ENCODE assay signal across 8 mouse cellular contexts in the genomic region with DNA sequence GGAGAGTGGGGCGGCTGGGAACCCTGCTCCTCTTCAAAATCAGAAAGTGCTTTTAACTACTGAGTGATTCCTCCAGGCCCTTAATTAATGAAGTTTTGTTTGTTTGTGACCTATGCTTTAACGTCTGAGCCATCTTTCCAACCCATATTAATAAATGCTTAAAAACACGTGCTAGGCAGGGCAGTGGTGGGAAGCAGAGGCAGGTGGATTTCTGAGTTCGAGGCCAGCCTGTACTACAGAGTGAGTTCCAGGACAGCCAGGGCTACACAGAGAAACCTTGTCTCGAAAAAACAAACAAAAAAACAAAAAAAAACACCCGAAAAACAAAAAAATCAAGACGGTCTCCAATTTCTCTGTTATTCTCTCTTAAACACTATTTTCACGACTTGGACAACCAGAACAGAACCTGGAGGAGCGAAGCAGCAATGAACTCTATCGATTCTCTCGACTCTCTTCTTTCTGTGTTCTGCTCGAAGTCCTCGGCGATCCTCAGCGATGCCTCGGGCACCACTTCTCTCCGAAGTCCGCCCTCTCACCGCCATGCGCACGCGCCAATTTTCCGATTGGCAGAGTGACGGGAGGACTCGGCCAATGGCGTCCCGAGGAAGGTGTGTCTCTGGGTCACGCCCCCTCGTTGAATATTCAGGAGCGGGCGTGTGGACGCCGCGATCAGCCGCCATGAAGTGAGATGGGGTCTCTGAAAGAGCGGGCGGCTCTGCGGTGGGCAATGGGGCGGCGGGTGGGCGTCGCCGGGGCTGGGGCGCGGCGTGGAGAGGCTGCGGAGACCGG. TPM values are rescaled to one million over a fixed set of nuclear protein-coding genes. Genes with fewer than 3 reads are reported as not detected.
DNase-seq lines count a peak whose midpoint lies in the region; ATAC-seq and TF ChIP-seq lines count a peak whose summit lies in the region.

Ercc2 (plus strand) TSS at position 634 of the 789 bp plus-strand sequence.

- DNase-seq in CH12.LX (ENCODE audit: extremely low read depth): peak; percentile 99
- DNase-seq in c-Kit-positive CD71-positive TER-119-negative erythroid progenitor cells, embryonic 14.5 days (ENCODE audit: low read depth): peak; percentile 100
- peak; percentile 99 for DNase-seq in forebrain, embryonic 11.5 days (ENCODE audit: low spot score)
- DNase-seq in kidney, postnatal 36 days: peak; percentile 99 to 100
- DNase-seq in telencephalon, adult 2 months (ENCODE audit: low read depth, low spot score): peak; percentile 98

- peak within 1 kb of the TSS; percentile 69 for H3K9ac ChIP-seq in CH12.LX (ENCODE audit: insufficient read depth, low read depth)
- peak within 1 kb of the TSS; percentile 75 for H3K9ac ChIP-seq in forebrain, embryonic 11.5 days (ENCODE audit: low read length)
- peak within 1 kb of the TSS; percentile 84 for H3K9ac ChIP-seq in heart, embryonic 16.5 days (ENCODE audit: low read length)
- peak within 1 kb of the TSS; percentile 67 for H3K9ac ChIP-seq in liver, embryonic 15.5 days
- H3K9ac ChIP-seq in neural tube, embryonic 12.5 days: peak within 1 kb of the TSS; percentile 87

- H3K36me3 ChIP-seq in CH12.LX (replicated peaks in 1 of 2; ENCODE audit: control insufficient read depth in 1 of 2, insufficient read depth in 1 of 2, low read length in 1 of 2): peaks cover 29 to 34% of the 10 kb centered on the region in 2 experiments
- peaks cover under 1% of the 10 kb centered on the region for H3K36me3 ChIP-seq in forebrain, embryonic 11.5 days (ENCODE audit: control insufficient read depth, insufficient read depth, low read length)
- peaks cover 22% of the 10 kb centered on the region for H3K36me3 ChIP-seq in heart, embryonic 16.5 days (ENCODE audit: control insufficient read depth, insufficient read depth)
- H3K36me3 ChIP-seq in liver, embryonic 15.5 days (replicated peaks): peaks cover 22% of the 10 kb centered on the region
- H3K36me3 ChIP-seq in neural tube, embryonic 12.5 days: peaks cover 30% of the 10 kb centered on the region

- H3K27ac ChIP-seq in CH12.LX (ENCODE audit: insufficient read depth, low read depth): no peak within 1 kb of the TSS
- peak within 1 kb of the TSS; percentile 7; the same call in 1 of the 2 replicates for H3K27ac ChIP-seq in forebrain, embryonic 11.5 days (ENCODE audit: low read depth, low read length)
- peak within 1 kb of the TSS; percentile 41; the same call in 1 of the 2 replicates for H3K27ac ChIP-seq in heart, embryonic 16.5 days (ENCODE audit: low read length)
- H3K27ac ChIP-seq in liver, embryonic 15.5 days (replicated peaks): 0 out of 2 replicates have a peak within 1 kb of the TSS, but pooled peaks have one; percentile 31
- H3K27ac ChIP-seq in neural tube, embryonic 12.5 days: no peak within 1 kb of the TSS

- dilution Hi-C loops in CH12.LX (cut with MboI; ENCODE audit: extremely low pct_ligation_motif_present, extremely low pct_unique_long_range_greater_than_20kb, low sequenced_read_pairs): no loop called here

- TF ChIP-seq POLR2A in CH12.LX (IDR thresholded peaks at IDR 0.05; ENCODE audit: low read depth, low read length): peak; percentile 69

- peaks cover 3 to 9% of the 10 kb centered on the region in 2 experiments; a peak in 3 of 4 replicates for H3K4me1 ChIP-seq in CH12.LX (ENCODE audit: control insufficient read depth in 1 of 2, insufficient read depth in 2 of 2)
- H3K4me1 ChIP-seq in forebrain, embryonic 11.5 days (replicated peaks; ENCODE audit: control insufficient read depth, insufficient read depth, low read length): peaks cover 3% of the 10 kb centered on the region; the same call in 1 of the 2 replicates
- peaks cover 17% of the 10 kb centered on the region for H3K4me1 ChIP-seq in heart, embryonic 16.5 days (ENCODE audit: control insufficient read depth, insufficient read depth, low read length)
- H3K4me1 ChIP-seq in liver, embryonic 15.5 days (replicated peaks): peaks cover 23% of the 10 kb centered on the region
- peaks cover 18% of the 10 kb centered on the region for H3K4me1 ChIP-seq in neural tube, embryonic 12.5 days

- in situ Hi-C loops in CH12.LX (cut with MboI; ENCODE audit: low pct_ligation_motif_present, low pct_unique_long_range_greater_than_20kb, low sequenced_read_pairs): no loop called here

- TF ChIP-seq EP300 in CH12.LX (IDR thresholded peaks at IDR 0.05; ENCODE audit: low read length): no peak

- H3K4me3 ChIP-seq in CH12.LX (replicated peaks in 1 of 3; ENCODE audit: low read depth in 2 of 3, low read length in 2 of 3, poor library complexity in 1 of 3): peak within 1 kb of the TSS; percentile 60 to 88 (median 84)
- H3K4me3 ChIP-seq in forebrain, embryonic 11.5 days (ENCODE audit: low read depth, low read length): peak within 1 kb of the TSS; percentile 67
- peak within 1 kb of the TSS; percentile 91 for H3K4me3 ChIP-seq in heart, embryonic 16.5 days (ENCODE audit: low read length)
- H3K4me3 ChIP-seq in liver, embryonic 15.5 days (replicated peaks): peak within 1 kb of the TSS; percentile 82
- peak within 1 kb of the TSS; percentile 94 for H3K4me3 ChIP-seq in neural tube, embryonic 12.5 days

- TF ChIP-seq RAD21 in CH12.LX (IDR thresholded peaks at IDR 0.05; ENCODE audit: low read depth, low read length): no peak

- peak within 1 kb of the TSS; percentile 79 for H3K4me2 ChIP-seq in CH12.LX (ENCODE audit: insufficient read depth, low read depth, poor library complexity, severe bottlenecking)
- peak within 1 kb of the TSS; percentile 73 for H3K4me2 ChIP-seq in forebrain, embryonic 11.5 days (ENCODE audit: low read depth, low read length, severe bottlenecking)
- H3K4me2 ChIP-seq in heart, embryonic 16.5 days (ENCODE audit: low read depth, low read length): peak within 1 kb of the TSS; percentile 84
- H3K4me2 ChIP-seq in liver, embryonic 15.5 days: peak within 1 kb of the TSS; percentile 86
- H3K4me2 ChIP-seq in neural tube, embryonic 12.5 days (replicated peaks): peak within 1 kb of the TSS; percentile 75

- peaks cover 24% of the 10 kb centered on the region for H3K79me2 ChIP-seq in CH12.LX (replicated peaks; ENCODE audit: control insufficient read depth, extremely low read depth, insufficient read depth, poor library complexity, severe bottlenecking)

- H3K27me3 ChIP-seq in CH12.LX (replicated peaks): no peaks in the 10 kb centered on the region
- H3K27me3 ChIP-seq in forebrain, embryonic 11.5 days (ENCODE audit: control insufficient read depth, insufficient read depth, low read length): no peaks in the 10 kb centered on the region
- H3K27me3 ChIP-seq in heart, embryonic 16.5 days (ENCODE audit: control insufficient read depth, insufficient read depth, low read length): no peaks in the 10 kb centered on the region
- H3K27me3 ChIP-seq in liver, embryonic 15.5 days: no peaks in the 10 kb centered on the region
- no peaks in the 10 kb centered on the region for H3K27me3 ChIP-seq in neural tube, embryonic 12.5 days (replicated peaks)

- ATAC-seq in forebrain, embryonic 11.5 days (replicated peaks; ENCODE audit: low FRiP score): peak; percentile 96
- ATAC-seq in heart, embryonic 16.5 days (replicated peaks; ENCODE audit: extremely low read depth, insufficient read depth, low FRiP score): peak; percentile 96
- ATAC-seq in liver, embryonic 15.5 days (ENCODE audit: insufficient read depth): peak; percentile 95
- peak; percentile 95 for ATAC-seq in neural tube, embryonic 12.5 days (ENCODE audit: low FRiP score, low read depth)

- no peaks in the 10 kb centered on the region for H3K9me3 ChIP-seq in CH12.LX (replicated peaks; ENCODE audit: low read length)
- no peaks in the 10 kb centered on the region for H3K9me3 ChIP-seq in forebrain, embryonic 11.5 days (ENCODE audit: control insufficient read depth, low read length)
- no peaks in the 10 kb centered on the region for H3K9me3 ChIP-seq in heart, embryonic 16.5 days (replicated peaks; ENCODE audit: control insufficient read depth, low read length)
- no peaks in the 10 kb centered on the region for H3K9me3 ChIP-seq in liver, embryonic 15.5 days (replicated peaks)
- no peaks in the 10 kb centered on the region for H3K9me3 ChIP-seq in neural tube, embryonic 12.5 days

- no peak for TF ChIP-seq CTCF in CH12.LX (conservative IDR thresholded peaks at IDR 0.05 in 1 of 2, IDR thresholded peaks at IDR 0.05 in 1 of 2; ENCODE audit: low read depth in 2 of 2, low read length in 2 of 2)

- WGBS in forebrain, embryonic 11.5 days: 8% methylated on average over 43 of the region's 48 CpGs
- 5% methylated on average over 48 of the region's 48 CpGs for WGBS in heart, embryonic 16.5 days
- 4% methylated on average over 47 of the region's 48 CpGs for whole genome bisulfite sequencing in liver, embryonic 15.5 days (ENCODE audit: insufficient replicate concordance)
- WGBS in neural tube, embryonic 12.5 days: 6% methylated on average over 48 of the region's 48 CpGs

TF ChIP-seq in CH12.LX, 34 proteins besides CTCF, POLR2A, EP300 and RAD21 (continues in another document):
- TF ChIP-seq JUN (IDR thresholded peaks at IDR 0.05; ENCODE audit: insufficient read depth, low read depth, low read length) (no peak), KAT2A (IDR thresholded peaks at IDR 0.05; ENCODE audit: insufficient replicate concordance, low read length) (0 out of 2 replicates have a peak, but pooled peaks have one; percentile 53), HCFC1 (IDR thresholded peaks at IDR 0.05; ENCODE audit: low read depth, low read length) (peak; percentile 91), POLR2AphosphoS2 (IDR thresholded peaks at IDR 0.05; ENCODE audit: low read depth, low read length) (no peak), NRF1 (IDR thresholded peaks at IDR 0.05; ENCODE audit: low read depth, low read length) (peak; percentile 95), USF2 (conservative IDR thresholded peaks at IDR 0.05; ENCODE audit: low read depth, low read length) (no peak), UBTF (IDR thresholded peaks at IDR 0.05; ENCODE audit: low read depth, low read length) (no peak), CHD1 (IDR thresholded peaks at IDR 0.05; ENCODE audit: low read depth, low read length) (no peak), PAX5 (IDR thresholded peaks at IDR 0.05; ENCODE audit: low read length) (no peak), MYC (IDR thresholded peaks at IDR 0.05; ENCODE audit: low read depth, low read length) (no peak; the same call in 1 of the 2 replicates), MAFK (IDR thresholded peaks at IDR 0.05; ENCODE audit: insufficient replicate concordance, low read length) (no peak), MEF2A (IDR thresholded peaks at IDR 0.05; ENCODE audit: borderline replicate concordance, low read depth, low read length) (peak; percentile 54; the same call in 1 of the 2 replicates), MAX (IDR thresholded peaks at IDR 0.05; ENCODE audit: low read length) (peak; percentile 68; the same call in 1 of the 2 replicates)

RNA-seq across cellular contexts. Expression of gene Ercc2, which starts in this region (rescaled TPM):
- total RNA-seq in CH12.LX (2012; rRNA removed) (40.6 and 43.8 TPM in 2 replicates), CH12.LX (2014; rRNA removed) (29.0 and 30.0 TPM in 2 replicates)
- 31.7 and 33.5 TPM in 2 replicates for polyA plus RNA-seq in CH12.LX (2012; ENCODE audit: insufficient read length, low read depth)
- polyA plus RNA-seq in forebrain, embryonic 11.5 days (2014; fragmentation: Nextera tagmentation; extraction: Ambion mirVana): 18.2 and 25.2 TPM in 2 replicates
- polyA plus RNA-seq in heart, embryonic 16.5 days (2015; fragmentation: Nextera tagmentation; extraction: Ambion mirVana): 11.1 and 12.8 TPM in 2 replicates
- 6.2 and 7.5 TPM in 2 replicates for polyA plus RNA-seq in liver, embryonic 15.5 days (2015; fragmentation: Nextera tagmentation; extraction: Ambion mirVana)
- 24.0 and 27.5 TPM in 2 replicates for polyA plus RNA-seq in neural tube, embryonic 12.5 days (2016; fragmentation: Nextera tagmentation; extraction: Ambion mirVana)

Comparison
In these comparisons a context has a peak if more than half of its experiments do, and no peak if none do; other contexts are left out.
1. H3K27ac ChIP-seq: peak in forebrain, embryonic 11.5 days (single experiment), heart, embryonic 16.5 days (single experiment) and liver, embryonic 15.5 days (single experiment); none in CH12.LX (single experiment) and neural tube, embryonic 12.5 days (single experiment).
2. Peak in every context shown above with its lines, with median percentiles within 50 percentile points of each other: DNase-seq, H3K4me2 ChIP-seq, H3K4me3 ChIP-seq, H3K9ac ChIP-seq and ATAC-seq.